Mouse (Mus musculus) hindbrain, embryonic 14.5 days (tissue): ENCODE measurements around the gene Srrd. TPM values are rescaled to one million over a fixed set of nuclear protein-coding genes. Genes with fewer than 3 reads are reported as not detected.

Experiments used
- ATAC-seq: fragments of 200-750 bp; cut with Nextera tagmentation; 2 replicates; pipeline ENCODE4 v1.8.0; 2017; ENCODE audit warnings: moderate number of reproducible peaks, mild to moderate bottlenecking, moderate TSS enrichment, moderate library complexity; ENCODE audit not compliant: low FRiP score
- DNase-seq: peaks from one replicate; pipeline ENCODE4 v3.0.0-alpha.2; 2015; ENCODE audit warnings: low spot score
- H3K27ac ChIP-seq: fragments of 300-500 bp; sonication (generic); 2 replicates; pipeline ENCODE4 v1.5.1; 2014; ENCODE audit warnings: mild to moderate bottlenecking, moderate library complexity
- H3K27me3 ChIP-seq: fragments of 300-500 bp; sonication (generic); 2 replicates; pipeline ENCODE4 v1.6.1; 2014; ENCODE audit warnings: mild to moderate bottlenecking, low read length, mixed read lengths; ENCODE audit not compliant: control insufficient read depth, insufficient read depth
- H3K36me3 ChIP-seq: fragments of 300-500 bp; sonication (generic); replicated peaks from 2 replicates; pipeline ENCODE4 v1.6.1; 2014; ENCODE audit not compliant: control insufficient read depth, insufficient read depth
- H3K4me1 ChIP-seq: fragments of 300-500 bp; sonication (generic); replicated peaks from 2 replicates; pipeline ENCODE4 v1.6.1; 2014; ENCODE audit warnings: antibody characterized with exemption, low read length, mixed read lengths; ENCODE audit not compliant: control insufficient read depth, insufficient read depth
- H3K4me2 ChIP-seq: fragments of 300-500 bp; sonication (generic); replicated peaks from 2 replicates; pipeline ENCODE4 v1.6.1; 2014; ENCODE audit warnings: mild to moderate bottlenecking, moderate library complexity
- H3K4me3 ChIP-seq: fragments of 300-500 bp; sonication (generic); replicated peaks from 2 replicates; pipeline ENCODE4 v1.5.1; 2014; ENCODE audit warnings: mild to moderate bottlenecking, low read length
- H3K9ac ChIP-seq: fragments of 300-500 bp; sonication (generic); 2 replicates; pipeline ENCODE4 v1.6.1; 2014
- H3K9me3 ChIP-seq: fragments of 300-500 bp; sonication (generic); 2 replicates; pipeline ENCODE4 v1.6.1; 2016; ENCODE audit warnings: low read length; ENCODE audit not compliant: control insufficient read depth
- WGBS: fragments of 180-500 bp; shearing (Covaris S2); extraction: QIAGEN DNeasy Blood & Tissue Kit; methylation state at CpG from one replicate; pipeline ENCODE4 v1.1.7; 2014; 5-methylcytosine and 5-hydroxymethylcytosine counted together
- polyA plus RNA-seq: library from polyadenylated mRNA; unstranded; fragments of >200 nt; fragmentation: Nextera tagmentation; extraction: Ambion mirVana; gene quantifications from 2 replicates; pipeline ENCODE4 v1.2.1, GENCODE M21; 2014

Gene Srrd
- polyA plus RNA-seq, 1 experiment from 2014 or later, result 62.5 TPM

GRCm38 (mm10) chr5:112344092-112344960, 1.5 kb upstream of the Srrd start:
- no peak overlapping the region for H3K27ac ChIP-seq

GRCm38 (mm10) chr5:112343205-112343595, 360 bp upstream of the Srrd start:
- H3K4me2 ChIP-seq, result peak overlapping the region; percentile 84
- no peaks in the 10 kb centered on the region for H3K27me3 ChIP-seq
- DNase-seq (peak; percentile 56), ATAC-seq (peak; percentile 75)
- peaks cover 40% of the 10 kb centered on the region for H3K36me3 ChIP-seq
- peak overlapping the region; percentile 84 for H3K9ac ChIP-seq
- H3K27ac ChIP-seq, result peak overlapping the region; percentile 58
- peak overlapping the region; percentile 92 for H3K4me3 ChIP-seq
- under 1% methylated on average over 18 of the region's 24 CpGs for WGBS
- H3K9me3 ChIP-seq, result no peaks in the 10 kb centered on the region
- peaks cover 37% of the 10 kb centered on the region; the same call in 1 of the 2 replicates for H3K4me1 ChIP-seq

More at GRCm38 (mm10) chr5:112344092-112344960, 1.5 kb upstream of the Srrd start:
- H3K9ac ChIP-seq, result 0 out of 2 replicates have a peak overlapping the region, but pooled peaks have one; percentile 16
- H3K9me3 ChIP-seq, result no peaks in the 10 kb centered on the region
- DNase-seq, result no peak
- ATAC-seq, result no peak
- H3K36me3 ChIP-seq, result peaks cover 40% of the 10 kb centered on the region
- 76% methylated on average over 6 of the region's 6 CpGs for WGBS
- peaks cover 37% of the 10 kb centered on the region; the same call in 1 of the 2 replicates for H3K4me1 ChIP-seq
- H3K27me3 ChIP-seq, result no peaks in the 10 kb centered on the region
- H3K4me2 ChIP-seq, result no peak overlapping the region
- no peak overlapping the region for H3K4me3 ChIP-seq

DNA sequence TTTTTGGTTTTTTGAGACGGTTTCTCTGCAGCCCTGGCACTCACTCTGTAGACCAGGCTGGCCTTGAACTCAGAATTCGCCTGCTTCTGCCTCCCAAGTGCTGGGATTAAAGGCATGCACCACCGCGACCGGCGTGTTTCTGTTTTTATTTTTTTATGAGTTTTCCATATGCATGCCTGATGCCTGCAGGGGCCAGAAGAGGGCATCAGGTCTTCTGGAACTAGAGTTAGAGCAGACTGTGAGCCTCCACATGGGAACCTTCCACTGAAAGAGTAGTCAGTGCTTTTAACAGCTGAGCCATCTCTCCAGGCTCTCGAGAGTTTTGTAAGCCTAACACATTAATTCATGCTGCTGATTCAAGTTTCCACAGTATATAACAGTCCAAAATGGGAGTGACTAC, 3.6 kb downstream of the Srrd start:
- no peak for DNase-seq
- peaks cover 54% of the 10 kb centered on the region for H3K36me3 ChIP-seq
- no peak overlapping the region for H3K4me2 ChIP-seq
- no peak overlapping the region for H3K4me3 ChIP-seq
- no peak overlapping the region for H3K27ac ChIP-seq
- no peak for ATAC-seq
- WGBS, result 77% methylated on average over 7 of the region's 7 CpGs
- H3K27me3 ChIP-seq, result no peaks in the 10 kb centered on the region
- no peaks in the 10 kb centered on the region for H3K9me3 ChIP-seq
- H3K9ac ChIP-seq, result no peak overlapping the region
- peaks cover 17% of the 10 kb centered on the region; the same call in 1 of the 2 replicates for H3K4me1 ChIP-seq

DNA sequence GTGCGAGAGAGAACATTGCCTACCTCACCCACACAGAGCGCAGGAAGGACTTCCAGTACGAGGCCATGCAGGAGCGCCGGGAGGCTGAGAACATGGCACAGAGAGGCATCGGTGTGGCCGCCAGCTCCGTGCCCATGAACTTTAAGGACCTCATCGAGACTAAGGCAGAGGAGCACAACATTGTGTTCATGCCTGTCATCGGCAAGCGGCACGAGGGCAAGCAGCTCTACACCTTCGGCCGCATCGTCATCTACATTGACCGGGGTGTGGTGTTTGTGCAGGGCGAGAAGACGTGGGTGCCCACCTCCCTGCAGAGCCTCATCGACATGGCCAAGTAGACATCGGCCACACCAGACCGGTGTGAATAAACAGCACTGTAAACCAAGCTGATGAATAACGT, 5.8 kb downstream of the Srrd start:
- WGBS, result 96% methylated on average over 22 of the region's 22 CpGs
- no peaks in the 10 kb centered on the region for H3K27me3 ChIP-seq
- no peak overlapping the region for H3K27ac ChIP-seq

GRCm38 (mm10) chr5:112335473-112335872, 7.4 kb downstream of the Srrd start:
- no peak overlapping the region for H3K4me3 ChIP-seq
- DNase-seq (peak; percentile 47), ATAC-seq (no peak)
- H3K4me1 ChIP-seq, result no peaks in the 10 kb centered on the region
- H3K27ac ChIP-seq, result no peak overlapping the region
- no peak overlapping the region for H3K4me2 ChIP-seq
- WGBS, result 27% methylated on average over 2 of the region's 2 CpGs
- no peaks in the 10 kb centered on the region for H3K9me3 ChIP-seq
- no peaks in the 10 kb centered on the region for H3K27me3 ChIP-seq
- no peak overlapping the region for H3K9ac ChIP-seq
- H3K36me3 ChIP-seq, result peaks cover 92% of the 10 kb centered on the region

More for the DNA sequence above, 5.8 kb downstream of the Srrd start:
- Histone ChIP-seq H3K36me3 (peaks cover 76% of the 10 kb centered on the region), H3K4me2 (no peak overlapping the region), H3K4me3 (no peak overlapping the region), H3K4me1 (peaks cover 3% of the 10 kb centered on the region; the same call in 1 of the 2 replicates), H3K9me3 (no peaks in the 10 kb centered on the region), H3K9ac (no peak overlapping the region)
- DNase-seq (no peak), ATAC-seq (no peak)

DNA sequence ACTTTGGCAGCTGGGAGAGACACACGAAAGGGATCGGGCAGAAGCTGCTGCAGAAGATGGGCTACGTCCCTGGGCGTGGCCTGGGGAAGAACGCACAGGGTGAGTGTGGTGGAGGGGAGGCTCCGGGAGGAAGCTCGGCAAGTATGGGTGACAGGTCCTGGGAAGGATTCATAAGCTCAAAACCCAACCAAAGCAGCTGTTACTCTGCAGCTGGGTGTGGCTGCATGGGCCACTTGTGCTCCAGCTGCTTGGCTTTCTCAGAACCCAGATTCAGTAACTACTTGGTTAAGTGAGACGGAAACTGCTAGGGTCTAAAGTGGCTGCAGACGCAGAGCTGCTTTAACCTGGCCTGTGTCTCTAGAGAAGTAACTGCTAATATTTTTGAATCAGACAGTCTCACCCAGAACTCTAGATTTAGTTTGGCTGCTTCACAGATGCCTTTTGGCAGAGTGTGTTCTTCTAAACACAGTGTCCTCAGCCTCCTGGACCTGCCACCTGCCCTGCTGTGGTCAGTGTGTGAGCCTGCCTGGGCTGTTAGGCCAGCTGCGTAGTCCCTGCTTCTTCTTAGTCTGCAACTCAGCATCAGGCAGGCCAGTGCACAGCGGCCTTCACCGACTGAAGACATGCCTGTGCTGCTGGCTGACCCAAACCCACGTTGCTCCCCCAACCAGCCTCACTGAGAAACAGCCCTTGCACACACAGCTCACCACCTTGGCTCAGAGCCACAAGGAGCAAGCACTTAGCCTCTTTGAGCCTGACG, 12.9 kb downstream of the Srrd start:
- 93% methylated on average over 14 of the region's 14 CpGs for WGBS
- peaks cover 15% of the 10 kb centered on the region for H3K4me1 ChIP-seq
- no peak overlapping the region for H3K4me3 ChIP-seq
- no peak overlapping the region for H3K9ac ChIP-seq
- no peaks in the 10 kb centered on the region for H3K9me3 ChIP-seq
- H3K27me3 ChIP-seq, result no peaks in the 10 kb centered on the region
- no peak overlapping the region for H3K27ac ChIP-seq
- ATAC-seq (no peak), DNase-seq (no peak)
- H3K36me3 ChIP-seq, result peaks cover 75% of the 10 kb centered on the region
- H3K4me2 ChIP-seq, result no peak overlapping the region

- ATAC-seq, result no peak
- Histone ChIP-seq H3K9me3 (no peaks in the 10 kb centered on the region), H3K27ac (no peak overlapping the region), H3K4me3 (no peak overlapping the region), H3K4me1 (peaks cover 16% of the 10 kb centered on the region), H3K36me3 (peaks cover 53% of the 10 kb centered on the region), H3K27me3 (no peaks in the 10 kb centered on the region), H3K4me2 (no peak overlapping the region), H3K9ac (no peak overlapping the region)
- no peak for DNase-seq
- 92% methylated on average over 15 of the region's 15 CpGs for WGBS
These were observed 15.0 kb downstream of the Srrd start for GRCm38 (mm10) chr5:112327854-112328253.

DNA sequence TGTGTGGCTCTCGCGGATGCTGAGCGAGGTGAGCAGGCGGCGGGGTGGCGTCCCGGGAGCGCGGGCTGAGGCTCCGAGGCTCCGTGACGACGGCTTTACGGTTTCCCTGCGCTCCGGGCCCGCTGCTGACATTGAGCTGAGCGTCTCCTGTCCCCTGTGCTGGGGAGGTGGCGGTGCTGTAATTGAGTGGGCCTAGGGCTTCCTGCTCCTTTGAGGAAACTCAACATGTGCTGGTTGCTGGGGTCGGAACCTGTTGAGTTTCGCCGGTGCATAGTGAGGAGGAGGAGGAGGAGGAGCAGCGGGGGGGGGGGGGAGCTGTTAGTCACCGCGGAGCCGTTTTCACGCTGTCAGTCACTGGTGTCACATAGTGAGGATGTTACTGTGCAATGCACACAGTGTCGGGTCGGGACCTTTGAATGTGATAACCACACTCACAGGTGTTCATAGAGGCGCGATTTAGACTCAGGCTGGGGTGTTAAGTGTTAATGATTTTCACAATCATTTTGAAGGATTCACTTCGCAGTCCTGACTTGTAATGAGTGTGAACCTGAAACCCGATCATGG, 16.3 kb downstream of the Srrd start:
- WGBS, result 1% methylated on average over 31 of the region's 33 CpGs
- Histone ChIP-seq H3K9ac (peak overlapping the region; percentile 60), H3K4me2 (peak overlapping the region; percentile 82), H3K36me3 (peaks cover 40% of the 10 kb centered on the region), H3K4me3 (peak overlapping the region; percentile 75), H3K9me3 (no peaks in the 10 kb centered on the region), H3K4me1 (peaks cover 16% of the 10 kb centered on the region), H3K27ac (no peak overlapping the region), H3K27me3 (no peaks in the 10 kb centered on the region)
- ATAC-seq (peak; percentile 65), DNase-seq (no peak)
